Mouse (Mus musculus) lung, embryonic 15.5 days (tissue): ENCODE measurements around the gene Ldlrad3. TPM values are rescaled to one million over a fixed set of nuclear protein-coding genes. Genes with fewer than 3 reads are reported as not detected.

Experiments used
- ATAC-seq: fragments of 200-750 bp; cut with Nextera tagmentation; 2 replicates; pipeline ENCODE4 v1.8.0; 2017; ENCODE audit warnings: moderate number of reproducible peaks, borderline replicate concordance; ENCODE audit not compliant: low FRiP score, low TSS enrichment; ENCODE audit errors: extremely low read depth
- H3K27ac ChIP-seq: fragments of 300-500 bp; sonication (generic); 2 replicates; pipeline ENCODE4 v1.5.1; 2015; ENCODE audit warnings: moderate library complexity, mild to moderate bottlenecking, inconsistent platforms
- H3K27me3 ChIP-seq: fragments of 300-500 bp; sonication (generic); 2 replicates; pipeline ENCODE4 v1.6.1; 2015; ENCODE audit warnings: inconsistent platforms
- H3K36me3 ChIP-seq: fragments of 300-500 bp; sonication (generic); 2 replicates; pipeline ENCODE4 v1.6.1; 2015; ENCODE audit warnings: inconsistent platforms
- H3K4me1 ChIP-seq: fragments of 300-500 bp; sonication (generic); 2 replicates; pipeline ENCODE4 v1.6.1; 2015; ENCODE audit warnings: inconsistent platforms
- H3K4me2 ChIP-seq: fragments of 300-500 bp; sonication (generic); 2 replicates; pipeline ENCODE4 v1.6.1; 2015; ENCODE audit warnings: inconsistent platforms, mild to moderate bottlenecking, moderate library complexity
- H3K4me3 ChIP-seq: fragments of 300-500 bp; sonication (generic); 2 replicates; pipeline ENCODE4 v1.5.1; 2015; ENCODE audit warnings: mild to moderate bottlenecking, inconsistent platforms
- H3K9ac ChIP-seq: fragments of 300-500 bp; sonication (generic); 2 replicates; pipeline ENCODE4 v1.6.1; 2015; ENCODE audit warnings: inconsistent platforms
- H3K9me3 ChIP-seq: fragments of 300-500 bp; sonication (generic); 2 replicates; pipeline ENCODE4 v1.6.1; 2016; ENCODE audit warnings: inconsistent platforms
- WGBS: fragments of 180-500 bp; shearing (Covaris S2); methylation state at CpG from one replicate; pipeline ENCODE4 v1.1.7; 2015; 5-methylcytosine and 5-hydroxymethylcytosine counted together
- polyA plus RNA-seq: library from polyadenylated mRNA; unstranded; fragments of >200 nt; fragmentation: Nextera tagmentation; extraction: Ambion mirVana; gene quantifications from 2 replicates; pipeline ENCODE4 v1.2.1, GENCODE M21; 2015

Ldlrad3 gene
- 43.8 and 48.5 TPM in 2 replicates for polyA plus RNA-seq

- H3K4me1 ChIP-seq = peaks cover 33% of the 10 kb centered on the region
- H3K9ac ChIP-seq = peak within 1 kb of the TSS; percentile 79
- H3K9me3 ChIP-seq = no peaks in the 10 kb centered on the region
- H3K4me3 ChIP-seq = peak within 1 kb of the TSS; percentile 91
- WGBS = under 1% methylated on average over 57 of the region's 77 CpGs
- H3K4me2 ChIP-seq = peak within 1 kb of the TSS; percentile 66
- peak; percentile 95 for ATAC-seq
- H3K36me3 ChIP-seq = no peaks in the 10 kb centered on the region
- H3K27ac ChIP-seq = peak within 1 kb of the TSS; percentile 95
- H3K27me3 ChIP-seq = no peaks in the 10 kb centered on the region
These were observed at the start of gene Ldlrad3 for GRCm38 (mm10) chr2:102185951-102186561. Gene Ldlrad3, minus strand, starts transcription at chr2:102186385.

- no peaks in the 10 kb centered on the region for H3K9me3 ChIP-seq
- H3K9ac ChIP-seq = no peak overlapping the region
- H3K4me1 ChIP-seq = peaks cover 7% of the 10 kb centered on the region; the same call in 1 of the 2 replicates
- WGBS = 54% methylated on average over 5 of the region's 5 CpGs
- H3K4me3 ChIP-seq = no peak overlapping the region
- H3K4me2 ChIP-seq = no peak overlapping the region
- H3K36me3 ChIP-seq = no peaks in the 10 kb centered on the region
- H3K27me3 ChIP-seq = no peaks in the 10 kb centered on the region
- ATAC-seq = peak; percentile 88
- H3K27ac ChIP-seq = peak overlapping the region; percentile 84
These were observed 45.3 kb upstream of the Ldlrad3 start for GRCm38 (mm10) chr2:102231470-102231869.

- H3K4me3 ChIP-seq = no peak overlapping the region
- H3K36me3 ChIP-seq = no peaks in the 10 kb centered on the region
- no peak overlapping the region for H3K9ac ChIP-seq
- whole genome bisulfite sequencing = 78% methylated on average over 2 of the region's 2 CpGs
- peaks cover 7% of the 10 kb centered on the region; the same call in 1 of the 2 replicates for H3K4me1 ChIP-seq
- no peaks in the 10 kb centered on the region for H3K9me3 ChIP-seq
- no peak overlapping the region for H3K4me2 ChIP-seq
- no peaks in the 10 kb centered on the region for H3K27me3 ChIP-seq
- no peak for ATAC-seq
- no peak overlapping the region for H3K27ac ChIP-seq
These were observed 42.9 kb upstream of the Ldlrad3 start for GRCm38 (mm10) chr2:102229126-102229525.

- H3K27me3 ChIP-seq = no peaks in the 10 kb centered on the region
- ATAC-seq = no peak
- no peak overlapping the region for H3K4me3 ChIP-seq
- no peaks in the 10 kb centered on the region for H3K36me3 ChIP-seq
- H3K4me2 ChIP-seq = no peak overlapping the region
- no peak overlapping the region for H3K27ac ChIP-seq
- no peaks in the 10 kb centered on the region for H3K9me3 ChIP-seq
- H3K4me1 ChIP-seq = peaks cover 7% of the 10 kb centered on the region
- no peak overlapping the region for H3K9ac ChIP-seq
- WGBS = 53% methylated on average over 5 of the region's 5 CpGs
These were observed 42.1 kb upstream of the Ldlrad3 start for GRCm38 (mm10) chr2:102228331-102228730.

- ATAC-seq = no peak
- Histone ChIP-seq H3K27me3 (no peaks in the 10 kb centered on the region), H3K4me3 (no peak overlapping the region), H3K4me2 (no peak overlapping the region), H3K36me3 (no peaks in the 10 kb centered on the region), H3K9me3 (no peaks in the 10 kb centered on the region), H3K9ac (no peak overlapping the region), H3K27ac (no peak overlapping the region), H3K4me1 (peaks cover 7% of the 10 kb centered on the region)
- WGBS = 78% methylated on average over 8 of the region's 8 CpGs
These were observed 41.7 kb upstream of the Ldlrad3 start for GRCm38 (mm10) chr2:102227839-102228238.

GRCm38 (mm10) chr2:102226274-102226673 lies 40.1 kb upstream of the Ldlrad3 start:
- Histone ChIP-seq H3K4me2 (no peak overlapping the region), H3K27ac (no peak overlapping the region), H3K27me3 (no peaks in the 10 kb centered on the region), H3K4me1 (peaks cover 3% of the 10 kb centered on the region), H3K9ac (no peak overlapping the region), H3K36me3 (no peaks in the 10 kb centered on the region), H3K4me3 (no peak overlapping the region), H3K9me3 (no peaks in the 10 kb centered on the region)
- no peak for ATAC-seq
- WGBS = 71% methylated on average over 15 of the region's 15 CpGs

- Histone ChIP-seq H3K9ac (no peak overlapping the region), H3K27ac (no peak overlapping the region), H3K4me3 (no peak overlapping the region), H3K4me2 (no peak overlapping the region), H3K27me3 (no peaks in the 10 kb centered on the region), H3K9me3 (no peaks in the 10 kb centered on the region), H3K36me3 (no peaks in the 10 kb centered on the region), H3K4me1 (no peaks in the 10 kb centered on the region; the same call in 1 of the 2 replicates)
- no peak for ATAC-seq
- 23% methylated on average over 11 of the region's 11 CpGs for WGBS
These were observed 37.4 kb upstream of the Ldlrad3 start for GRCm38 (mm10) chr2:102223355-102224128.

- WGBS = 68% methylated on average over 3 of the region's 3 CpGs
- H3K27me3 ChIP-seq = no peaks in the 10 kb centered on the region
- H3K36me3 ChIP-seq = no peaks in the 10 kb centered on the region
- no peak overlapping the region for H3K27ac ChIP-seq
- no peaks in the 10 kb centered on the region; the same call in 1 of the 2 replicates for H3K4me1 ChIP-seq
- no peaks in the 10 kb centered on the region for H3K9me3 ChIP-seq
- H3K4me3 ChIP-seq = no peak overlapping the region
- H3K9ac ChIP-seq = no peak overlapping the region
- ATAC-seq = no peak
- H3K4me2 ChIP-seq = no peak overlapping the region
These were observed 36.6 kb upstream of the Ldlrad3 start for GRCm38 (mm10) chr2:102222749-102223148.

- Histone ChIP-seq H3K36me3 (no peaks in the 10 kb centered on the region), H3K4me2 (no peak overlapping the region), H3K27me3 (no peaks in the 10 kb centered on the region), H3K9ac (no peak overlapping the region), H3K4me1 (no peaks in the 10 kb centered on the region), H3K9me3 (no peaks in the 10 kb centered on the region), H3K27ac (no peak overlapping the region), H3K4me3 (no peak overlapping the region)
- WGBS = 51% methylated on average over 1 of the region's 1 CpGs
- peak; percentile 62; the same call in 1 of the 2 replicates for ATAC-seq
These were observed 30.6 kb upstream of the Ldlrad3 start for GRCm38 (mm10) chr2:102216817-102217216.

GRCm38 (mm10) chr2:102212096-102212495 lies 25.9 kb upstream of the Ldlrad3 start:
- WGBS = 20% methylated on average over 4 of the region's 4 CpGs
- no peak overlapping the region for H3K4me2 ChIP-seq
- no peak for ATAC-seq

GRCm38 (mm10) chr2:102205672-102206399 lies 19.7 kb upstream of the Ldlrad3 start:
- WGBS = 12% methylated on average over 14 of the region's 14 CpGs
- Histone ChIP-seq H3K36me3 (no peaks in the 10 kb centered on the region), H3K9me3 (no peaks in the 10 kb centered on the region), H3K4me3 (no peak overlapping the region), H3K4me1 (peaks cover 18% of the 10 kb centered on the region; the same call in 1 of the 2 replicates), H3K27ac (no peak overlapping the region), H3K4me2 (peak overlapping the region; percentile 37), H3K9ac (no peak overlapping the region), H3K27me3 (no peaks in the 10 kb centered on the region)
- no peak for ATAC-seq

More at GRCm38 (mm10) chr2:102212096-102212495, 25.9 kb upstream of the Ldlrad3 start:
- Histone ChIP-seq H3K27me3 (no peaks in the 10 kb centered on the region), H3K4me1 (no peaks in the 10 kb centered on the region), H3K36me3 (no peaks in the 10 kb centered on the region), H3K4me3 (no peak overlapping the region), H3K27ac (no peak overlapping the region), H3K9ac (no peak overlapping the region), H3K9me3 (no peaks in the 10 kb centered on the region)
